Mouse (Mus musculus) neural tube, embryonic 14.5 days (tissue): ENCODE data around the gene Tmem18. TPM values are rescaled to one million over a fixed set of nuclear protein-coding genes. Genes with fewer than 3 reads are reported as not detected.

Experiments used
- ATAC-seq: fragments of 200-750 bp; cut with Nextera tagmentation; 2 replicates; pipeline ENCODE4 v1.8.0; 2017; ENCODE audit warnings: low read depth, mild to moderate bottlenecking, moderate TSS enrichment, moderate library complexity
- H3K27ac ChIP-seq: fragments of 300-500 bp; sonication (generic); 2 replicates; pipeline ENCODE4 v1.5.1; 2014; ENCODE audit warnings: low read depth, mild to moderate bottlenecking, control low read depth, low read length, moderate library complexity, mixed read lengths
- H3K27me3 ChIP-seq: fragments of 300-500 bp; sonication (generic); 2 replicates; pipeline ENCODE4 v1.6.1; 2014; ENCODE audit warnings: low read length; ENCODE audit not compliant: control insufficient read depth, insufficient read depth
- H3K36me3 ChIP-seq: fragments of 300-500 bp; sonication (generic); 2 replicates; pipeline ENCODE4 v1.6.1; 2014; ENCODE audit warnings: low read length, mixed read lengths; ENCODE audit not compliant: control insufficient read depth, insufficient read depth
- H3K4me1 ChIP-seq: fragments of 300-500 bp; sonication (generic); 2 replicates; pipeline ENCODE4 v1.6.1; 2014; ENCODE audit warnings: low read length; ENCODE audit not compliant: control insufficient read depth, insufficient read depth
- H3K4me2 ChIP-seq: fragments of 300-500 bp; sonication (generic); 2 replicates; pipeline ENCODE4 v1.6.1; 2014; ENCODE audit warnings: mild to moderate bottlenecking, low read depth, low read length, control low read depth
- H3K4me3 ChIP-seq: fragments of 300-500 bp; sonication (generic); 2 replicates; pipeline ENCODE4 v1.5.1; 2014; ENCODE audit warnings: low read depth, low read length, control low read depth, mixed read lengths
- H3K9ac ChIP-seq: fragments of 300-500 bp; sonication (generic); replicated peaks from 2 replicates; pipeline ENCODE4 v1.6.1; 2014; ENCODE audit warnings: low read depth, mild to moderate bottlenecking, control low read depth, low read length, mixed read lengths
- H3K9me3 ChIP-seq: fragments of 300-500 bp; sonication (generic); 2 replicates; pipeline ENCODE4 v1.6.1; 2016; ENCODE audit warnings: low read length; ENCODE audit not compliant: control insufficient read depth
- WGBS: fragments of 180-500 bp; shearing (Covaris S2); extraction: QIAGEN DNeasy Blood & Tissue Kit; methylation state at CpG from one replicate; pipeline ENCODE4 v1.1.7; 2014; 5-methylcytosine and 5-hydroxymethylcytosine counted together
- microRNA-seq: library from miRNA; unstranded; fragments of <30 nt; microRNA quantifications from one replicate; pipeline ENCODE4, GENCODE M21; 2016
- polyA plus RNA-seq: library from polyadenylated mRNA; unstranded; fragments of >200 nt; fragmentation: Nextera tagmentation; extraction: Ambion mirVana; gene quantifications from 2 replicates; pipeline ENCODE4 v1.2.1, GENCODE M21; 2014

Gene Tmem18
- polyA plus RNA-seq, 1 experiment from 2014 or later: 38.7 TPM

- Histone ChIP-seq H3K36me3 (no peaks in the 10 kb centered on the region), H3K27me3 (no peaks in the 10 kb centered on the region), H3K9me3 (no peaks in the 10 kb centered on the region), H3K4me1 (no peaks in the 10 kb centered on the region), H3K4me3 (no peak overlapping the region), H3K27ac (no peak overlapping the region), H3K9ac (no peak overlapping the region), H3K4me2 (no peak overlapping the region)
- WGBS: 73% methylated on average over 8 of the region's 8 CpGs
- ATAC-seq: no peak
Observed at GRCm38 (mm10) chr12:30618425-30618824, 34.2 kb downstream of the Tmem18 start.

- H3K9ac ChIP-seq: no peak overlapping the region
- no peak for ATAC-seq
- WGBS: 64% methylated on average over 5 of the region's 5 CpGs
Observed at GRCm38 (mm10) chr12:30628466-30628865, 44.2 kb downstream of the Tmem18 start.

GRCm38 (mm10) chr12:30634534-30634933, 50.3 kb downstream of the Tmem18 start:
- H3K36me3 ChIP-seq: no peaks in the 10 kb centered on the region
- no peak overlapping the region for H3K4me3 ChIP-seq
- H3K27me3 ChIP-seq: no peaks in the 10 kb centered on the region
- no peaks in the 10 kb centered on the region for H3K4me1 ChIP-seq
- ATAC-seq: no peak
- H3K9ac ChIP-seq: no peak overlapping the region
- H3K27ac ChIP-seq: no peak overlapping the region
- H3K9me3 ChIP-seq: no peaks in the 10 kb centered on the region
- no peak overlapping the region for H3K4me2 ChIP-seq

More at GRCm38 (mm10) chr12:30628466-30628865, 44.2 kb downstream of the Tmem18 start:
- Histone ChIP-seq H3K27ac (no peak overlapping the region), H3K27me3 (no peaks in the 10 kb centered on the region), H3K4me1 (no peaks in the 10 kb centered on the region), H3K4me3 (no peak overlapping the region), H3K4me2 (no peak overlapping the region), H3K9me3 (no peaks in the 10 kb centered on the region), H3K36me3 (no peaks in the 10 kb centered on the region)

Small RNA genes within 50 kb of the gene (microRNA-seq; reads per million reads assigned to microRNA genes)
- gene Gm25243: not detected

Other genes with a start within 250 kb of the Tmem18 start
- gene Sntg2, start 211.1 kb upstream of the Tmem18 start, polyA plus RNA-seq: 6.1 and 9.3 TPM in 2 replicates